Mouse (Mus musculus) neural tube, embryonic 14.5 days (tissue): ENCODE data around the gene Prickle2. TPM values are rescaled to one million over a fixed set of nuclear protein-coding genes. Genes with fewer than 3 reads are reported as not detected.

Experiments
- ATAC-seq: fragments of 200-750 bp; cut with Nextera tagmentation; 2 replicates; pipeline ENCODE4 v1.8.0; 2017; ENCODE audit warnings: low read depth, mild to moderate bottlenecking, moderate TSS enrichment, moderate library complexity
- H3K27ac ChIP-seq: fragments of 300-500 bp; sonication (generic); 2 replicates; pipeline ENCODE4 v1.5.1; 2014; ENCODE audit warnings: low read depth, mild to moderate bottlenecking, control low read depth, low read length, moderate library complexity, mixed read lengths
- H3K27me3 ChIP-seq: fragments of 300-500 bp; sonication (generic); 2 replicates; pipeline ENCODE4 v1.6.1; 2014; ENCODE audit warnings: low read length; ENCODE audit not compliant: control insufficient read depth, insufficient read depth
- H3K36me3 ChIP-seq: fragments of 300-500 bp; sonication (generic); 2 replicates; pipeline ENCODE4 v1.6.1; 2014; ENCODE audit warnings: low read length, mixed read lengths; ENCODE audit not compliant: control insufficient read depth, insufficient read depth
- H3K4me1 ChIP-seq: fragments of 300-500 bp; sonication (generic); 2 replicates; pipeline ENCODE4 v1.6.1; 2014; ENCODE audit warnings: low read length; ENCODE audit not compliant: control insufficient read depth, insufficient read depth
- H3K4me2 ChIP-seq: fragments of 300-500 bp; sonication (generic); 2 replicates; pipeline ENCODE4 v1.6.1; 2014; ENCODE audit warnings: mild to moderate bottlenecking, low read depth, low read length, control low read depth
- H3K4me3 ChIP-seq: fragments of 300-500 bp; sonication (generic); 2 replicates; pipeline ENCODE4 v1.5.1; 2014; ENCODE audit warnings: low read depth, low read length, control low read depth, mixed read lengths
- H3K9ac ChIP-seq: fragments of 300-500 bp; sonication (generic); replicated peaks from 2 replicates; pipeline ENCODE4 v1.6.1; 2014; ENCODE audit warnings: low read depth, mild to moderate bottlenecking, control low read depth, low read length, mixed read lengths
- H3K9me3 ChIP-seq: fragments of 300-500 bp; sonication (generic); 2 replicates; pipeline ENCODE4 v1.6.1; 2016; ENCODE audit warnings: low read length; ENCODE audit not compliant: control insufficient read depth
- WGBS: fragments of 180-500 bp; shearing (Covaris S2); extraction: QIAGEN DNeasy Blood & Tissue Kit; methylation state at CpG from one replicate; pipeline ENCODE4 v1.1.7; 2014; 5-methylcytosine and 5-hydroxymethylcytosine counted together
- polyA plus RNA-seq: library from polyadenylated mRNA; unstranded; fragments of >200 nt; fragmentation: Nextera tagmentation; extraction: Ambion mirVana; gene quantifications from 2 replicates; pipeline ENCODE4 v1.2.1, GENCODE M21; 2014

Gene Prickle2
- polyA plus RNA-seq, 1 experiment from 2014 or later: 25.5 TPM

DNA sequence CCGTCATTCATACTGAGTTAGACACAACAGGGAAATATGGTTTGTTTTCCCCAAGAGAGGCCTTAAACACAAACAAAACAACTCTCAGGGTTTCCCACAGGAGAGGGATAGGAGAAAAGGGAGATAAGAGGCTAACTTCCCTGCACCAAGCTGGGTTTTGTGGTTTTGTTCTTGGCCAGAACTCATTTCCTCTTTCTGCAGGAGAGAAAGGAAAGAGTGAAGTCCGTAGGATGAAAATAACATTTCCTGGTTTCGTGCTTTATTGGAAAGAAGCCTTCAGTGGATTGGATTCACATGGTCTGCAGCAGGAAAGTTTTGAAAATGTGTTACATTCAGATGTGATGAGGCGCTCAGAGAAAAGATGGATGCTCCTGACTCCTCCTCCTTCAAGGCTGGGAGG lies 237.1 kb downstream of the Prickle2 start:
- H3K9ac ChIP-seq: no peak overlapping the region
- H3K36me3 ChIP-seq: no peaks in the 10 kb centered on the region
- ATAC-seq: no peak
- H3K4me1 ChIP-seq: peaks cover 22% of the 10 kb centered on the region
- H3K9me3 ChIP-seq: no peaks in the 10 kb centered on the region
- no peaks in the 10 kb centered on the region for H3K27me3 ChIP-seq
- H3K4me3 ChIP-seq: no peak overlapping the region
- H3K27ac ChIP-seq: no peak overlapping the region
- H3K4me2 ChIP-seq: no peak overlapping the region
- 88% methylated on average over 4 of the region's 4 CpGs for WGBS

DNA sequence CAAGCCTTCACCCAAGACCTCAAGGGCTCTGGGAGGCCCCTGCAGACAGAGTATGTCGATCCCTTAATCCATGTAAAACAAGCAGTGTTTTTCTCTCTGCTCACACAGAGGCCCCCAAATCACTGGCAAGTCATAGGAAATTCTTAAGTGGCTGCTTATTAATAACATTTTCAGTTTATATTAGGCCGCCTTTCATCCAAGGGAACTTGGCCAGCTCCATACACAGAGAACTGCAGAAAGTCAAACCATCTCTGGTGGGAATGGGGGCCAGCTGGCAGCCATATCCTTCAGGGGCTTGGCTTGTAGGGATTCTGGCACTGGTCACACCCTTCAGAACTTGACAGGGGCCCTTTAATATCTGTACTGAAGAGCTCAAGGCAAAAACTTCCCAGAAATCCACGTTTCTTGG lies 237.6 kb downstream of the Prickle2 start:
- H3K9ac ChIP-seq: no peak overlapping the region
- no peaks in the 10 kb centered on the region for H3K27me3 ChIP-seq
- no peak overlapping the region for H3K4me3 ChIP-seq
- no peak for ATAC-seq
- H3K4me1 ChIP-seq: peaks cover 22% of the 10 kb centered on the region
- no peak overlapping the region for H3K27ac ChIP-seq
- no peaks in the 10 kb centered on the region for H3K36me3 ChIP-seq
- no peak overlapping the region for H3K4me2 ChIP-seq
- H3K9me3 ChIP-seq: no peaks in the 10 kb centered on the region
- 76% methylated on average over 3 of the region's 3 CpGs for WGBS

GRCm38 (mm10) chr6:92467343-92467742 lies 238.6 kb downstream of the Prickle2 start:
- no peaks in the 10 kb centered on the region for H3K36me3 ChIP-seq
- peaks cover 22% of the 10 kb centered on the region for H3K4me1 ChIP-seq
- no peak overlapping the region for H3K4me3 ChIP-seq
- H3K9me3 ChIP-seq: no peaks in the 10 kb centered on the region
- peak overlapping the region; percentile 30; the same call in 1 of the 2 replicates for H3K27ac ChIP-seq
- WGBS: 18% methylated on average over 2 of the region's 2 CpGs
- H3K4me2 ChIP-seq: no peak overlapping the region
- no peak overlapping the region for H3K9ac ChIP-seq
- ATAC-seq: peak; percentile 86; the same call in 1 of the 2 replicates
- H3K27me3 ChIP-seq: no peaks in the 10 kb centered on the region

GRCm38 (mm10) chr6:92465666-92466065 lies 240.3 kb downstream of the Prickle2 start:
- Histone ChIP-seq H3K4me1 (peaks cover 27% of the 10 kb centered on the region), H3K36me3 (no peaks in the 10 kb centered on the region), H3K4me3 (no peak overlapping the region), H3K27me3 (no peaks in the 10 kb centered on the region), H3K9me3 (no peaks in the 10 kb centered on the region), H3K9ac (no peak overlapping the region), H3K4me2 (no peak overlapping the region), H3K27ac (peak overlapping the region; percentile 22; the same call in 1 of the 2 replicates)
- ATAC-seq: no peak
- WGBS: 96% methylated on average over 1 of the region's 1 CpGs

GRCm38 (mm10) chr6:92464781-92465337 lies 241.1 kb downstream of the Prickle2 start:
- Histone ChIP-seq H3K9me3 (no peaks in the 10 kb centered on the region), H3K4me2 (no peak overlapping the region), H3K27me3 (no peaks in the 10 kb centered on the region), H3K36me3 (no peaks in the 10 kb centered on the region), H3K4me1 (peaks cover 29% of the 10 kb centered on the region), H3K27ac (peak overlapping the region; percentile 48), H3K9ac (no peak overlapping the region), H3K4me3 (no peak overlapping the region)
- ATAC-seq: no peak
- WGBS: 56% methylated on average over 7 of the region's 7 CpGs

GRCm38 (mm10) chr6:92463768-92464167 lies 242.2 kb downstream of the Prickle2 start:
- H3K27ac ChIP-seq: no peak overlapping the region
- H3K27me3 ChIP-seq: no peaks in the 10 kb centered on the region

DNA sequence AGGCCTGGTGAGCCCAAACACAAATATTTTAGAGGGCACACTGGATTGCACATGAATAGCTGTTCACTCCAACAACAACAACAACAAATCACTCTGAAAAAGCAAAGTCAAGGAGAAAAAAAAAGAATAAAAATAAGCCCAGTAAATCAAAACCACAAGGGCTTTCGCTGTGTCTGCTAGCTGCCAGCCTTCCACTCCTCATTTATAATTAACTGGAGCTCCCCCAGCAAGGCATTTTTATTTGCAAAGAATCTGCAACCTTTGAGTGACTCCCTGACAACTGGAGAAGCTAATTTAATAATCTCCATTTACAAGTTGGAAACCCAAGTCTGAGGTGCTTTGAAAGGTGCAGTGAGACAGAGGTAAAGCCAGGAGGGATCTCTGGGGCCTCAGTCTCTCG lies 245.2 kb downstream of the Prickle2 start:
- Histone ChIP-seq H3K4me2 (no peak overlapping the region), H3K4me3 (no peak overlapping the region), H3K4me1 (peaks cover 26% of the 10 kb centered on the region), H3K9ac (no peak overlapping the region), H3K36me3 (no peaks in the 10 kb centered on the region; the same call in 1 of the 2 replicates), H3K9me3 (no peaks in the 10 kb centered on the region), H3K27me3 (no peaks in the 10 kb centered on the region), H3K27ac (no peak overlapping the region)
- 31% methylated on average over 2 of the region's 2 CpGs for WGBS
- no peak for ATAC-seq

More at GRCm38 (mm10) chr6:92463768-92464167, 242.2 kb downstream of the Prickle2 start:
- Histone ChIP-seq H3K4me3 (no peak overlapping the region), H3K36me3 (no peaks in the 10 kb centered on the region), H3K9ac (no peak overlapping the region), H3K4me2 (no peak overlapping the region), H3K9me3 (no peaks in the 10 kb centered on the region), H3K4me1 (peaks cover 35% of the 10 kb centered on the region)
- ATAC-seq: no peak
- WGBS: 51% methylated on average over 9 of the region's 9 CpGs

DNA sequence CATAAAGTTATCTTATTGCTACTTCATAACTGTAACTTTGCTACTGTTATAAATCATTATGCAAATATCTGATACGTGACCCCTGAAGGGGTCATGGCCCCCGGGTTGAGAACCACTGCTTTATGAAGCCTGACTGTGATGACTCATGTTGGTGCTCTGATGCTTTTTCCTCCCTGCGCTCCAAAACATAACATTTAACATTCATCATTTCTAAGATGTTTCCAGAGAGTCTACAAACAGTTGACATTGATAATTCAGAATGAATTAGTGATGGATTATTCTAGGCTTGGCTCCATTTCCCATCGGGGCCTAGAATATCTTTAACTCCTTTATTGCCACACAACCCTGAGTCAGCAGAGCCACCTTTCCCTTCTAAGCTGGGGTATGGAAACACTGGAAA lies 247.9 kb downstream of the Prickle2 start:
- Histone ChIP-seq H3K27ac (no peak overlapping the region), H3K4me3 (no peak overlapping the region), H3K4me1 (peaks cover 17% of the 10 kb centered on the region; the same call in 1 of the 2 replicates), H3K9ac (no peak overlapping the region), H3K27me3 (no peaks in the 10 kb centered on the region), H3K9me3 (no peaks in the 10 kb centered on the region), H3K4me2 (no peak overlapping the region), H3K36me3 (no peaks in the 10 kb centered on the region; the same call in 1 of the 2 replicates)
- no peak for ATAC-seq
- 82% methylated on average over 4 of the region's 4 CpGs for WGBS

DNA sequence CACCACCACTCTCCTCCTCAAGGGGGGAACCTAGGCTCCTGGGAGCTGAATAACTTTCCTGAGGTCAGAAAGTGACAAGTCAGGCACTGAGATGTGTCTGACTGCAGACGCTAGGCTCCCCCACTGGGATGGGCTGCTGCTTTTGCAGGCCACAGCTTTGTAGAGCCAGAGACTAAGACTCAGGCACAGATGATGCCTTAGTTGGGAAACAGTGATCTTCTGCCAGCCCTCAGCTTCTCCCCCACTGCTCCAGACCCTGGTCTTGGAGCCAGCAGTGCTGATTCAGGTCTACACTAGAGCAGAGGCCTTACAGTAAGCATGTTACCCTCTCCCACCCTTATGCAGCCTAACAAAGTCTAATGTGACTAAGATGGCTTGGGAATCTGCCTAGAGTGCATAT lies 254.5 kb downstream of the Prickle2 start:
- H3K9ac ChIP-seq: no peak overlapping the region
- 59% methylated on average over 1 of the region's 1 CpGs for WGBS

More for the DNA sequence above, 254.5 kb downstream of the Prickle2 start:
- no peak for ATAC-seq
- Histone ChIP-seq H3K4me3 (no peak overlapping the region), H3K36me3 (no peaks in the 10 kb centered on the region), H3K9me3 (no peaks in the 10 kb centered on the region), H3K27ac (no peak overlapping the region), H3K27me3 (no peaks in the 10 kb centered on the region), H3K4me1 (no peaks in the 10 kb centered on the region), H3K4me2 (no peak overlapping the region)
